Mouse (Mus musculus) brain, embryonic 14.5 days (tissue): Measurements from ENCODE around the gene Cox7a1.

Source experiments
- CTCF ChIP-seq: fragments of 200-500 bp; IDR thresholded peaks from 2 replicates; pipeline ENCODE4 v1.5.1; 2012; ENCODE audit warnings: inconsistent platforms, mild to moderate bottlenecking, moderate library complexity, borderline replicate concordance; ENCODE audit not compliant: insufficient read depth, insufficient read length; ENCODE audit errors: extremely low read depth
- POLR2A ChIP-seq: fragments of 200-500 bp; IDR thresholded peaks from 2 replicates; pipeline ENCODE4 v1.6.1; 2012; ENCODE audit warnings: mild to moderate bottlenecking, inconsistent platforms, borderline replicate concordance; ENCODE audit not compliant: poor library complexity, insufficient read depth, insufficient read length, severe bottlenecking; ENCODE audit errors: extremely low read depth

- no peak for TF ChIP-seq CTCF
- TF ChIP-seq POLR2A: no peak
Observed at GRCm38 (mm10) chr7:30231328-30231668, 47.4 kb downstream of the Cox7a1 start.
